Mouse (Mus musculus) liver, embryonic 16.5 days (tissue): ENCODE measurements at regions not wholly inside any gene's neighbourhood (a gene's known extent, or its start where the extent isn't known, plus 50 kb on each side); places are given as distances from the start of the nearest gene placed in this dataset.

ENCODE experiments used
- ATAC-seq: fragments of 200-750 bp; cut with Nextera tagmentation; 2 replicates; pipeline ENCODE4 v1.8.0; 2017; ENCODE audit warnings: low read depth, mild to moderate bottlenecking, moderate number of reproducible peaks, moderate library complexity
- H3K27ac ChIP-seq: fragments of 300-500 bp; sonication (generic); 2 replicates; pipeline ENCODE4 v1.5.1; 2014; ENCODE audit warnings: mild to moderate bottlenecking, low read length
- H3K27me3 ChIP-seq: fragments of 300-500 bp; sonication (generic); 2 replicates; pipeline ENCODE4 v1.6.1; 2014; ENCODE audit warnings: low read depth, low read length, mixed read lengths; ENCODE audit not compliant: control insufficient read depth, insufficient read depth
- H3K36me3 ChIP-seq: fragments of 300-500 bp; sonication (generic); 2 replicates; pipeline ENCODE4 v1.6.1; 2014; ENCODE audit warnings: mild to moderate bottlenecking; ENCODE audit not compliant: control insufficient read depth, insufficient read depth
- H3K4me1 ChIP-seq: fragments of 300-500 bp; sonication (generic); 2 replicates; pipeline ENCODE4 v1.6.1; 2014; ENCODE audit warnings: low read depth, low read length, mixed read lengths; ENCODE audit not compliant: control insufficient read depth
- H3K4me2 ChIP-seq: fragments of 300-500 bp; sonication (generic); 2 replicates; pipeline ENCODE4 v1.6.1; 2014; ENCODE audit warnings: low read depth, low read length, mixed read lengths
- H3K4me3 ChIP-seq: fragments of 300-500 bp; sonication (generic); 2 replicates; pipeline ENCODE4 v1.5.1; 2014; ENCODE audit warnings: low read depth, mild to moderate bottlenecking, low read length
- H3K9ac ChIP-seq: fragments of 300-500 bp; sonication (generic); 2 replicates; pipeline ENCODE4 v1.6.1; 2014; ENCODE audit warnings: low read depth, low read length
- H3K9me3 ChIP-seq: fragments of 300-500 bp; sonication (generic); replicated peaks from 2 replicates; pipeline ENCODE4 v1.6.1; 2016; ENCODE audit warnings: low read length; ENCODE audit not compliant: control insufficient read depth
- WGBS: fragments of 180-500 bp; shearing (Covaris S2); extraction: QIAGEN DNeasy Blood & Tissue Kit; methylation state at CpG from one replicate; pipeline ENCODE4 v1.1.7; 2014; ENCODE audit not compliant: insufficient replicate concordance; 5-methylcytosine and 5-hydroxymethylcytosine counted together

DNA sequence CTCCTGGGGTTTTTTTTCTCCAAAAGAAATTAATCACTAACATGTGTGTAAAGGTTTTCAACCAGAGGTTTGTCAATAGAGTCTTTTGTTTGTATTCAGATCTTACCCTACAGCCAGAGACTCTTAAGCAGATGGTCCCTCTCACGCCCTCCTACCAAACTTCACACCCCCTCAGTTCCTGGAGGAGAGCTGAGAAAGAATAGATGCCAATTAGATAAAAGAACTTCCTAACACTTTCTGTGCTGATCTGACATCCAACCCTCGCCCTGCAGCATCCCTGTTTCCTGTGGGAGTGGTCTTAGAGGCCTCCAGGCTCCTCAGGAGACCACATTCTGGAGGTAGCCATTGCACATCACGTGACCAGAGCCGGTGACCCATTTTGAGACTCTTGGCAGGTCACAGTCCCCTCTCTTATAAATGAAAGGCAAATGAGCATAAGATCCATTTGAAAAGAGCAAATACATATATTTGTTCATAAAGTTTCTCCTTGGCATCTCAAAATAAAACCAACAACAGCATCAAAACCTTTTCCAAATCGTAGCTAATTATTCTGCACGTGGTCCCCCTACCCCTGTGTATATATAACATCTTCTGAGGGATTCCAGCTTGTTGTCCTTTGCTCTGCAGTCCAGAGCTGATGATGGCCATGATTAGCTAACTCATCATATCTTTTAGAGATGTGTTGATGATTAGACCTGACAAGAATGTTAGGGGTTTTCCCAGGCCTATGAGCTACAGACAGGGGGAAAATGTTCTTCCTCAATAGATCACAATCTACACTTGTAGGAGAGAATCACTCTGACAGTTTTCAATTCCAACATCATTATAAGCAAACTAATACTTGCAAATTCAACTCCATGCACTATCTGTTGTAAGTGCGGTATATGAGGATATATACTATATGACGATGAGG lies 54.4 kb upstream of the Gm6993 start:
- no peak overlapping the region for H3K9ac ChIP-seq
- no peak for ATAC-seq
- no peaks in the 10 kb centered on the region for H3K36me3 ChIP-seq
- no peaks in the 10 kb centered on the region for H3K9me3 ChIP-seq
- H3K27ac ChIP-seq, result no peak overlapping the region
- H3K4me1 ChIP-seq, result no peaks in the 10 kb centered on the region
- H3K4me2 ChIP-seq, result no peak overlapping the region
- H3K4me3 ChIP-seq, result no peak overlapping the region
- no peaks in the 10 kb centered on the region for H3K27me3 ChIP-seq
- WGBS, result 57% methylated on average over 8 of the region's 8 CpGs

DNA sequence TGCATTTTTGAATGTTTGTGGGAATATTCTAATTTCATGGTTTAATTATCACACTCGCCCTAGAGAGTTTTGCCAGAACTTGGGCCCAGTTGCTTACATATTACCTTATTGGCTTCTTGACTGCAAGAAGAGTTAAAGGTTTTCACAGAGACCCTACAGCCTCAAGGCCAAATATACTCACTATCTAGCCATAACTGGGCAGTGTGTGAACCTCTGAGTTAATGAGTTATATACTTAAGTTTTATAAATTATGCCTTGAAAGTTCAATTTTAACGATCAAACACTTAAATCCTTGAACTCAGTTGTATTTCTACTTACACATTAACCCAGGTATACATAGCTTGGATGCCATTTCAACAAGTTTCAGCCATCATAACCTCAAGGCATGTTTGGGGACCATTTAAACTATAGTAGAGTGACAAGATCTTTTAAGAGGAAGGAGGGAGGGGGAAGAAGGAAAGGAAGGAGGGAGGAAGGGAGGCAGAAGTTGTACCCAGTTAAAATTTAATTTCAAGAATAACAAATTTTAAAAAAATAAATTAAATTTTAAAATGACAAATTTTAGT lies 52.5 kb upstream of the Gm6993 start:
- Histone ChIP-seq H3K4me2 (no peak overlapping the region), H3K27ac (no peak overlapping the region), H3K9me3 (no peaks in the 10 kb centered on the region), H3K4me3 (no peak overlapping the region), H3K4me1 (no peaks in the 10 kb centered on the region), H3K9ac (no peak overlapping the region), H3K36me3 (no peaks in the 10 kb centered on the region), H3K27me3 (no peaks in the 10 kb centered on the region)
- WGBS, result 60% methylated on average over 2 of the region's 2 CpGs
- ATAC-seq, result no peak

DNA sequence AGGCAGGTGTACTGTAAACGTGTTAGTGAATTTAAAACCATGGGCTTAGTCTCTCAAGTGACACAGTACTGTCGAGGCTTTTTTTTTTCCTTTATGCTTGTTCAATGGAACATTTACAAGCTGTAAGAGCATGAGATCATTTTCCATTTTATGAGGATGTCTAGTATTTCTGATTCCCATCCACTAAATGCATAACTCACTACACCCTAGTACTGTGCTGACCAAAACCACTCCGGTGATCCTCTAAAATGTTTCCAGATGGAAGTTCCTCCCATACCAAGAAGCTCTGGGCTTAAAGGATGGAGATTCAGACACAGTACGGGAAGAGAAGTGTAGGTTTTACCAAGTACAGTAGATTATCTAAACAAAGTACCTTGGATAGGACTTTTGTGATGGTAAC lies 50.3 kb upstream of the Gm6993 start:
- H3K9me3 ChIP-seq, result no peaks in the 10 kb centered on the region
- no peak overlapping the region for H3K27ac ChIP-seq
- no peak for ATAC-seq
- H3K36me3 ChIP-seq, result no peaks in the 10 kb centered on the region
- H3K4me1 ChIP-seq, result no peaks in the 10 kb centered on the region
- H3K4me3 ChIP-seq, result no peak overlapping the region
- H3K27me3 ChIP-seq, result no peaks in the 10 kb centered on the region
- no peak overlapping the region for H3K4me2 ChIP-seq
- no peak overlapping the region for H3K9ac ChIP-seq
- WGBS, result 59% methylated on average over 4 of the region's 4 CpGs
